30 mouse cellular contexts compared by ENCODE assay signal in the genomic region with DNA sequence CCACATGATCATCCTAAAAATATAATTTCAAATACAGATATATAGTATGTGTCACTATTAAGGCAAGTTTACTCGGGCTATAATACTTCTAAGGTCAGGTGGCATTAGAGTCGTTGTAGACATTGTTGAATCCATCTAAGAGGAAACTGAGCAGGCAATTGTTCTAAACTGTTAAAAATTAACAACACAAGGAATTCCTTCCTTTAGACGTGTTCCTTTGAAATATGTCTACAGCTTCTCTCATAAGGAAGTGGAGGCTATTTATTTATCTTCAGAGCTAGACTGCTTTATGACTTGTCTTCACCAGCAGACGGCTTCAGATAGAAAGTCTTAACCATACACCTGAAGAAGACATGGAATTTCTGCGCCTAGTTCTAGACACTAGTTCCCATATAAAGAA.
"Had no signal": no experiment of that assay in that cellular context is flagged by ENCODE, and none has a peak within 500 bp of the region (broad histone marks: within the 10 kb centered on the region; RNA-seq: fewer than 3 reads in every experiment).

No protein-coding gene starts in this region.

- H3K9ac ChIP-seq: limb, embryonic 12.5 days; limb, embryonic 13.5 days; limb, embryonic 15.5 days; liver, embryonic 12.5 days; liver, embryonic 13.5 days; liver, embryonic 14.5 days; liver, embryonic 15.5 days; liver, postnatal 0 days; lung, embryonic 14.5 days; lung, embryonic 15.5 days; midbrain, embryonic 12.5 days; midbrain, embryonic 13.5 days; midbrain, embryonic 15.5 days; neural tube, embryonic 12.5 days had no signal

- H3K36me3 ChIP-seq: limb, embryonic 10.5 days; limb, embryonic 12.5 days; limb, embryonic 13.5 days; limb, embryonic 15.5 days; liver, embryonic 12.5 days; liver, embryonic 13.5 days; liver, embryonic 15.5 days; lung, embryonic 15.5 days; midbrain, embryonic 12.5 days; midbrain, embryonic 13.5 days; midbrain, embryonic 15.5 days; neural tube, embryonic 12.5 days had no signal

- H3K4me2 ChIP-seq: limb, embryonic 12.5 days; limb, embryonic 13.5 days; limb, embryonic 15.5 days; liver, embryonic 11.5 days; liver, embryonic 12.5 days; liver, embryonic 13.5 days; liver, embryonic 15.5 days; lung, embryonic 14.5 days; lung, embryonic 15.5 days; midbrain, embryonic 11.5 days; midbrain, embryonic 12.5 days; midbrain, embryonic 13.5 days; midbrain, embryonic 15.5 days; neural tube, embryonic 12.5 days had no signal

- H3K4me1 ChIP-seq: limb, embryonic 10.5 days; limb, embryonic 12.5 days; limb, embryonic 13.5 days; limb, embryonic 15.5 days; liver, embryonic 12.5 days; liver, embryonic 13.5 days; liver, embryonic 15.5 days; lung, embryonic 15.5 days; megakaryocyte, embryonic 14.5 days; midbrain, embryonic 12.5 days; midbrain, embryonic 13.5 days; midbrain, embryonic 15.5 days; neural tube, embryonic 12.5 days had no signal

- H3K4me3 ChIP-seq: limb, embryonic 10.5 days; limb, embryonic 12.5 days; limb, embryonic 13.5 days; limb, embryonic 15.5 days; liver, embryonic 12.5 days; liver, embryonic 13.5 days; liver, embryonic 15.5 days; lung, embryonic 15.5 days; megakaryocyte, embryonic 14.5 days; midbrain, embryonic 12.5 days; midbrain, embryonic 13.5 days; midbrain, embryonic 15.5 days; myocyte; neural tube, embryonic 12.5 days had no signal

- H3K27me3 ChIP-seq: limb, embryonic 12.5 days; limb, embryonic 13.5 days; limb, embryonic 15.5 days; liver, embryonic 12.5 days; liver, embryonic 13.5 days; liver, embryonic 15.5 days; lung, embryonic 15.5 days; megakaryocyte, embryonic 14.5 days; midbrain, embryonic 12.5 days; midbrain, embryonic 13.5 days; midbrain, embryonic 15.5 days; neural tube, embryonic 12.5 days had no signal

- DNase-seq: left cerebral cortex, postnatal 4 days; liver, embryonic 13.5 days; liver, postnatal 0 days; lung, adult 18-20 months; lung, adult 2 months; lung, embryonic 14.5 days; lung, postnatal 10 days; lung, postnatal 14 days; lung, postnatal 36 days; lung, postnatal 4 days; midbrain, embryonic 14.5 days had no signal

- H3K27ac ChIP-seq: limb, embryonic 10.5 days; limb, embryonic 12.5 days; limb, embryonic 13.5 days; limb, embryonic 15.5 days; liver, embryonic 12.5 days; liver, embryonic 13.5 days; liver, embryonic 14.5 days; liver, embryonic 15.5 days; lung, embryonic 15.5 days; macrophage; midbrain, embryonic 12.5 days; midbrain, embryonic 13.5 days; midbrain, embryonic 15.5 days; neural tube, embryonic 12.5 days had no signal

- ATAC-seq: liver, embryonic 12.5 days; liver, postnatal 0 days; lung, postnatal 0 days; midbrain, embryonic 13.5 days; midbrain, embryonic 15.5 days; midbrain, embryonic 16.5 days had no signal

- H3K9me3 ChIP-seq: limb, embryonic 10.5 days; limb, embryonic 13.5 days; limb, embryonic 15.5 days; liver, embryonic 12.5 days; liver, embryonic 13.5 days; liver, embryonic 15.5 days; lung, embryonic 15.5 days; midbrain, embryonic 13.5 days; midbrain, embryonic 15.5 days; neural tube, embryonic 12.5 days had no signal
